Mouse (Mus musculus) olfactory bulb, adult 2 months (tissue): ENCODE data around the gene Ldhal6b. TPM values are rescaled to one million over a fixed set of nuclear protein-coding genes. Genes with fewer than 3 reads are reported as not detected.

ENCODE experiments used
- H3K27ac ChIP-seq: fragments of 200-500 bp; 2 replicates; pipeline ENCODE4 v1.5.1; 2012; ENCODE audit warnings: low read depth, low read length; ENCODE audit not compliant: insufficient read depth
- H3K4me1 ChIP-seq: fragments of 200-500 bp; 2 replicates; pipeline ENCODE4 v1.6.1; 2012; ENCODE audit warnings: low read length; ENCODE audit not compliant: control insufficient read depth, insufficient read depth
- H3K4me3 ChIP-seq: fragments of 200-500 bp; 2 replicates; pipeline ENCODE4 v1.5.1; 2012; ENCODE audit warnings: mild to moderate bottlenecking, low read depth, low read length, moderate library complexity; ENCODE audit not compliant: insufficient read depth
- CTCF ChIP-seq: fragments of 200-500 bp; IDR thresholded peaks from 2 replicates; pipeline ENCODE4 v1.5.1; 2012; ENCODE audit warnings: low read depth, mild to moderate bottlenecking, low read length, moderate library complexity; ENCODE audit not compliant: insufficient read depth
- POLR2A ChIP-seq: fragments of 200-500 bp; IDR thresholded peaks from 2 replicates; pipeline ENCODE4 v1.6.1; 2012; ENCODE audit warnings: mild to moderate bottlenecking, low read depth, low read length, moderate library complexity; ENCODE audit not compliant: insufficient read depth
- WGBS: fragments of 180-500 bp; shearing (Covaris S2); methylation state at CpG from one replicate; pipeline ENCODE4 v1.1.7; 2018; 5-methylcytosine and 5-hydroxymethylcytosine counted together
- polyA plus RNA-seq: library from polyadenylated mRNA; stranded (reverse); fragments of >200 nt; gene quantifications from 2 replicates; pipeline ENCODE4 v1.2.4, GENCODE M21; 2012; ENCODE audit warnings: low replicate concordance; ENCODE audit not compliant: missing spikeins, insufficient read depth, insufficient read length

Ldhal6b gene
- polyA plus RNA-seq, 1 experiment: not detected

- Histone ChIP-seq H3K27ac (no peak overlapping the region), H3K4me3 (no peak overlapping the region), H3K4me1 (peaks cover 6% of the 10 kb centered on the region)
- no peak for TF ChIP-seq POLR2A
- no peak for TF ChIP-seq CTCF
- WGBS: 32% methylated on average over 7 of the region's 7 CpGs
Observed at GRCm38 (mm10) chr17:5377930-5378310, 40.6 kb downstream of the Ldhal6b start.

DNA sequence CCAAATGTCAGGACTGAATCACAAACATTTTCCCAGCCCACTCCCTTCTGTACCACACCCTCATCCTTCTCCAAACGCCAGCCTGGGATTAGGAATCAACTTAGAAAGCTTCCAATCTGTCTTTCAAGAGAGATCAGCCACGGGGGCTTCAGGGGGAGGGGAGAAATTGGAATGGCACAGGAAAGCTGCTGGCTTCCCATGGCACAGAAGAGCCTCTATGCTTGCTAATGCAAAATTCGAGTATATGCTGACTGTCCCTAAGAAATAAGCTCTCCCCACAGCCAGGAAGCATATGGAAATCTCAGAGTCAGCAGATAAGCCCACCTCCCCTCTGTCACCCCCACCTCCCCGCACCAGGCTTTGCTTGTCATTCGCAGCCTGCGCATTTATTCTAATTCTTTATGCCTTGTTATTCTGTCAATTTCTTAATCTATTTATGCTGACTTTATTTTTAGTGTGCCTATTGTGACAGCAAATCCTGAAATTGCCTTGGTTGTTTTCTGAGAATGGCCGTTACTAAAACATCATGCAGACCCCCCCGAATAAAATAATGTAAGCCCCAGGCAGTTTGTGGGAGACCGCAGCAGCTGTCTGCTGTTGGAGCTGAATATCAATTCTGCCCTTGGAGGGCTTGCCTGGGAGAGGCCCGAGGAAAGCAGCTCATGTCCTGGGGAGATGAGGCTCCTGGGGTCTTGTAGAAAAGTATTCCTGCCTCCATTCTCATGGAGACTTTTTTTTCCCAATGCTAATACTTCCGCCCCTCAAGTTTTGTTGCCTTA, 41.2 kb downstream of the Ldhal6b start:
- WGBS: 34% methylated on average over 11 of the region's 11 CpGs
- Histone ChIP-seq H3K4me1 (peaks cover 6% of the 10 kb centered on the region), H3K4me3 (no peak overlapping the region), H3K27ac (no peak overlapping the region)
- no peak for TF ChIP-seq POLR2A
- no peak for TF ChIP-seq CTCF

DNA sequence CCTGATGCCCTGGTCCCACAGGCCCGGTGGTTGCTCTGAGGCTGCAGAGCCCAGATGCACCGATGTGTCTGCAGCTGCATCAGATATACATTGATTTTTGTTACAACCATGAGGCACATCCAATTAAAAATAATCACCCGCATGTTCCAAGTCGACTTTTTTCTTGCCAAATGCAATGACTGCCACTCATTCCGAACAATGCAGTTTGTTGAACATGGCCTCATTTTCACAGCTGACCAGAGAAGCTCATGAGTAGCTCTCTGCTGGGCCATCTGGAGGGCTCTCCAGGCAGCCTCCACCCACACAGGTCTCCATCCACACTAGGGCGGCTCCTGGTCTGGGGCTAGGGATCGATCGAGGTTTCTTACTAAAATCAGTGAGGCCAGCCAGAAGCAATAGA, 45.6 kb downstream of the Ldhal6b start:
- WGBS: 65% methylated on average over 8 of the region's 8 CpGs
- TF ChIP-seq CTCF: no peak
- no peak overlapping the region for H3K4me3 ChIP-seq
- peaks cover 11% of the 10 kb centered on the region for H3K4me1 ChIP-seq
- no peak overlapping the region for H3K27ac ChIP-seq

GRCm38 (mm10) chr17:5371521-5371920, 47.0 kb downstream of the Ldhal6b start:
- TF ChIP-seq POLR2A (no peak), CTCF (no peak)
- Histone ChIP-seq H3K4me1 (peaks cover 5% of the 10 kb centered on the region; the same call in 1 of the 2 replicates), H3K4me3 (no peak overlapping the region), H3K27ac (no peak overlapping the region)
- 39% methylated on average over 7 of the region's 7 CpGs for WGBS

DNA sequence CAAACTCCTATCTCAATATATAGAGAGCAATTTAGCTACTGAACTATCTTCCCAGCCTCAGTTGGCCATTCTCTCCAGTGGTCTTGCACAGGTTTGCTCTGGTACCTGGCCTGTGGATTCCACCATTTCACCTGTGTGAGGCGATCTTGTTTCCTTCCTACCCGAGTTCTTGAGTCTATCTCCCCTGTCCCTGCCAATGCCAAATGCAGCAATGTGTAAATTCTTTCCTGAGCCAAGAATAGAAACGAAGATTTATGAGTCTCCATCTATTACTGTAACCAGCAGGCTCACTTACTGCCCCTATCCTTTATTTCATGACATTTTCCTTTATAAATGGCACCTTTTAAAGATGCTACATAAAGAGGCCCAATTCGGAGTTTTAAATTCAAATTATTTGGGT, 47.5 kb downstream of the Ldhal6b start:
- WGBS: 55% methylated on average over 4 of the region's 4 CpGs
- H3K4me1 ChIP-seq: peaks cover 5% of the 10 kb centered on the region; the same call in 1 of the 2 replicates
- H3K27ac ChIP-seq: no peak overlapping the region
- TF ChIP-seq CTCF (no peak), POLR2A (no peak)
- no peak overlapping the region for H3K4me3 ChIP-seq

Other genes with a start within 250 kb of the Ldhal6b start
- gene Tmem242, start 21.5 kb upstream of the Ldhal6b start, polyA plus RNA-seq: not detected in 2 replicates
- not detected in 2 replicates for gene Zdhhc14, start 73.8 kb upstream of the Ldhal6b start, polyA plus RNA-seq